Mouse (Mus musculus): ENCODE measurements at regions not wholly inside any gene's neighbourhood (a gene's known extent, or its start where the extent isn't known, plus 50 kb on each side); places are given as distances from the start of the nearest gene placed in this dataset.

GRCm38 (mm10) chr6:52422686-52423085, 109.4 kb downstream of the Evx1 start:
- TF ChIP-seq JUND (conservative IDR thresholded peaks at IDR 0.05; ENCODE audit: low read depth, low read length) = no peak
- no peak for TF ChIP-seq TCF12 (IDR thresholded peaks at IDR 0.05; ENCODE audit: low read depth, low read length)
- no peak for TF ChIP-seq CTCF (conservative IDR thresholded peaks at IDR 0.05 in 1 of 2, IDR thresholded peaks at IDR 0.05 in 1 of 2; ENCODE audit: low read depth in 2 of 2, low read length in 2 of 2)
- no peak for TF ChIP-seq HCFC1 (IDR thresholded peaks at IDR 0.05; ENCODE audit: low read depth, low read length)
- no peak for TF ChIP-seq USF2 (conservative IDR thresholded peaks at IDR 0.05; ENCODE audit: low read depth, low read length)
- no peak for TF ChIP-seq MXI1 (IDR thresholded peaks at IDR 0.05; ENCODE audit: low read depth, low read length)
- no peak for TF ChIP-seq MEF2A (IDR thresholded peaks at IDR 0.05; ENCODE audit: borderline replicate concordance, low read depth, low read length)
- no peak for TF ChIP-seq EP300 (IDR thresholded peaks at IDR 0.05; ENCODE audit: low read length)

Measured in CH12.LX (cell line).